Mouse (Mus musculus) left cerebral cortex, adult 9 months (tissue): ENCODE results near the gene Rab27a.
"Not testable (repeated sequence)": the region's sequence is repeated elsewhere in the genome, so short reads cannot be mapped to it uniquely, and the experiment has no call there.

Experiments
- DNase-seq, 2 experiments: peaks; one replicate each; pipeline ENCODE4 v3.0.0; 2022; ENCODE audit warnings: low spot score in 2 of 2

Gene Rab27a

DNA sequence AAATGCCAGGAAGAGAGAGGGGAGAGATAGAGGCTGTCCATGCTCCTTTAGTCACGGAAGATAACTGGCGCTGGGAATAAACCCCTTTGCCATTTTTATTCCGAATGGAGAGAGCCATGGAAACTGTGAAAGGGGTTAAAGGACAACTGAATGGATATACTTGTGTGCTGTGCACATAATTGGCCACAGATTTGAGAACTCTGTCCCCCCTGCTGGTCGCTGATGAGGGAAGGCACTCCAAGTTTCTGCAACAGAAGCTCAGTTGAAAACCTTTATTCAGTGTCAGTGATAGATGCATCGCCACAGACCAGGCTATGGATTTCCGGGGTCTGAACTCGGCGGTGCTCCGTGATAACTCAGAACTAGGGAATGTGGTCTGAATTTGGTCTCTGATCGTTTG is 45.5 kb downstream of the Rab27a start:
- no peak for DNase-seq

- peak in 1 of 2 experiments; percentile 58 for DNase-seq
Measured at GRCm38 (mm10) chr9:73091747-73092146, 47.1 kb downstream of the Rab27a start.

GRCm38 (mm10) chr9:73094580-73094979 is 49.9 kb downstream of the Rab27a start:
- DNase-seq = no peak

GRCm38 (mm10) chr9:73097898-73098297 is 53.2 kb downstream of the Rab27a start:
- DNase-seq = no peak

DNA sequence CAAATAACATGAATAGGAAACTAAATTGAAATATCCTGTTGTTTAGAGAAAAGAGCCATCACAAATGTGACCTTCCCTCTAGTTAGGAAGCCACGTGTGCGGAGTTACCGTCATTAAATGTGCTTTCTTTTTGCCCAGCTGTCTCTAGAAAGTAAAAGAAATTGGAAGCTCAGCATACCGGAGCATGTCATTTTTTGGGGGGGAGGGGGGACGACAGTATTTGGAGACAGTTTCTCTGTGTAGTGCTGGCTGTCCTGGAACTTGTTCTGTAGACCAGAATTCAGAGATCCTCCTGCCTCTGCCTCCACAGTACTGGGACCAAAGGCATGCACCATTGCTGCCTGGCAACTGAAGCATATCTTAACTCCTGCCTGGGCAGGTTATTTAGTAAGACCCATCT is 56.9 kb downstream of the Rab27a start, which contains the start of gene Khdc3:
Gene Khdc3, plus strand, starts transcription at position 301 of the 400 bp plus-strand sequence.
- no peak for DNase-seq

- no peak for DNase-seq
Measured at GRCm38 (mm10) chr9:73102181-73102580, 57.5 kb downstream of the Rab27a start, which contains the start of gene Gm20509. TSS of gene Gm20509 (plus strand) at chr9:73102470.

- no peak for DNase-seq
Measured at GRCm38 (mm10) chr9:73103159-73103879, 58.7 kb downstream of the Rab27a start.

DNA sequence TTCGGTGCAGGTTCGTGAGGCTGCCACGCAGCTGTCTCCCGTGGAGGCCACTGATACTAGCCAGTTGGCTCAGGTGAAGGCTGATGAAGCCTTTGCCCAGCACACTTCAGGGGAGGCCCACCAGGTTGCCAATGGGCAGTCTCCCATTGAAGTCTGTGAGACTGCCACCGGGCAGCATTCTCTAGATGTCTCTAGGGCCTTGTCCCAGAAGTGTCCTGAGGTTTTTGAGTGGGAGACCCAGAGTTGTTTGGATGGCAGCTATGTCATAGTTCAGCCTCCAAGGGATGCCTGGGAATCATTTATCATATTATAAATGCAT is 59.2 kb downstream of the Rab27a start:
- no peak for DNase-seq

DNA sequence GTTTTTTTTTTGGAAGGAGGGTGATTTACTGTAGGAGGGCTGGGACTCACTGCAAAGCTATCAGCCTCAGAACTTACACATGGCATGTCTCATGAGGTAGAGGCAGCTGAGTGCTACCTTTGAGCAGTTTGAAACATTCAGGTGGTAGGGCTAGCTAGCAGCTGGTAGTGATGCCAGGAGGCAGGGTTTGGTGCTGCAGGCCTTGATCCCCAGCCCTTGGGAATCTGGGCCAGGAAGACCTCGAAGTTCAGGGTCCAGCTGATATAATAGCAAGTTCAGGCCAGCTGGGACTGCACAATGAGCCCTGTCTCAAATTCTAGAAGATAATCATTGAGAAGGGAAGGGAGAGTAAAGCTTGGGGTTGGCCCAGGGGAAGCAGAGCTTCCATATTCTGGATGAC is 60.5 kb downstream of the Rab27a start:
- no peak for DNase-seq

- DNase-seq = no peak
Measured at GRCm38 (mm10) chr9:73105771-73106170, 61.1 kb downstream of the Rab27a start.

DNA sequence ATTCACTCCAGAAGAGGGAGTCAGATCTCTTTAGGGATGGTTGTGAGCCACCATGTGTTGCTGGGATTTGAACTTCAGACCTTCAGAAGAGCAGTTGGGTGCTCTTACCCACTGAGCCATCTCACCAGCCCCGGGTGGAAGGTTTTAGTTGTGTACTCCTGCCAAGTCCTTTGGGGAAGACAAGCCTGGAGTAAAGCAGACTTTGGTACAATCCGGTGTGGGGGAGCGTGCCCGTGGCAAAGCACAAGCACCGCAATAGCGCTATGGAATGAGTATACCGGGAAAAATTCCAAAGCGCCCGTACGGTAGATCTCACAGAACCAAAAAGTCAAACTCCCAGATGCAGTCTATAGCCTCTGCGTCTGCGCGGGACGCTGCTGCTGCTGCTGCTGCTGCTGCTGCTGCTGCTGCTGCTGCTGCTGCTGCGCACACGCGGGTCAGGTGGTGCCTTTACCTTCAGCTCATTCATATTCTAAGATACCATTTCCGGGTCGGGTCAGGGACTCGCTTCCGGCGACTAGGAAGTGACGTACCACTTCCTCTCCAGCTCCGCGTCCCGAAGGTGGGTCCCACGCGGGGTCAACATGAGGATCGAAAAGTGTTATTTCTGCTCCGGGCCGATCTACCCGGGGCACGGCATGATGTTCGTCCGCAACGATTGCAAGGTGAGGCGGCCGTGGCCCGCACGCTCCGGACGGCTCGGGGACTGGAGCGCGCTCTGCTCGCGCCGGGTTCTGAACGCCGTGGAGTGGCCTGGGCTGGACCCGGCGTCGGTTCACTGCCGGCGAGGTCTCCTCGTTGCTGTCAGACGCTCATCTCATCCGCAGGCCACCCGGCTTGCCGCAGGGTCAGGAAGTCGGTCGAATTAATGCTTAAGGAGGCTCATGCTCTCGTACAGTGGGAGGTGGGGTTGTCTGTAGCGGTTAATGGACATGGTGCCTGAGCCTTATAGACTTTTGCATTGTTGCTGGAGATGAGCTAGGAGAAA is 68.6 kb downstream of the Rab27a start, which contains the start of gene Rsl24d1:
Gene Rsl24d1, plus strand, starts transcription at position 508 of the 988 bp plus-strand sequence.
- peak; percentile 89 to 93 for DNase-seq

- not testable (repeated sequence) for DNase-seq
Measured at GRCm38 (mm10) chr9:73116704-73117103, 72.0 kb downstream of the Rab27a start.

GRCm38 (mm10) chr9:73118012-73118411 is 73.4 kb downstream of the Rab27a start:
- no peak for DNase-seq

GRCm38 (mm10) chr9:73121735-73122134 is 77.1 kb downstream of the Rab27a start:
- DNase-seq = peak in 1 of 2 experiments; percentile 26

- DNase-seq = no peak
Measured at GRCm38 (mm10) chr9:73125043-73125570, 80.5 kb downstream of the Rab27a start.

DNA sequence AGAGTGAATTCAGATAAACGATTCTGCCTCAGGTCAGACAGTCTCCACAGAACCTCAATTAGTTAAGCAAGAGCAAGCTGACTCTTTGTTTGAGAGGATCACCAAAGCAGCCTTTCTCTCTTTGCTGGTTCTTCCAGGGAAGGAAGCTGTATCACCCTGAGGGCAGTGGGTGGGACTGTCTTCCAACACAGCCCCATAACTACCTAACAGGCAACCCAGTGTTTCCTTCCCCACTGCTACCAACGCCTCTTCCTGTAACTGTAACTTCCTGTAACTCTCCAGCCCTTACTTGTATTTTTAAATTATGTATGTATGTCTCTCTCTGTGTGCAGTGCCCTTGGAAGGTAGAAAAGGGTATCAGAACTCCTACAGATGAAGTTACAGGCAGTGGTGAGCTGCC is 82.8 kb downstream of the Rab27a start:
- no peak for DNase-seq

DNA sequence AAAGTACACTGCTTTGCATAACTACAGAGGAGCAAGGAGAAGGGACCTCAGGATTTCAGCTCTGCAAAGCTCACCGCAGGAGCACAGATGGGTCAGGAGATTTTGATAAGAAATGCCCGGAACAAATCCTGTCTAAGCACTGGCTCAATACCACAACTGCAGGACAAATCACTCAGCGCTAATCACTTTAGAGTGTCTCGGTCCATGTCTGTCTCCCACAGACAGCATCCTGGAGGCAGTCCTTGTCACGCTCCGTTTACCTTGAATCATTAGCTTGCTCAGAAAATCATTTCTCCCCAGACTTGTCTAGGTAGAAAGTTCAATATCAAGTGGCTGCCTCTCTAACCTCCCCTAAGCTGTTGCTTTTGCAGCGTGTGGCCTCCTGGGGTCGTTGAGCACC is 85.2 kb downstream of the Rab27a start:
- DNase-seq = no peak

DNA sequence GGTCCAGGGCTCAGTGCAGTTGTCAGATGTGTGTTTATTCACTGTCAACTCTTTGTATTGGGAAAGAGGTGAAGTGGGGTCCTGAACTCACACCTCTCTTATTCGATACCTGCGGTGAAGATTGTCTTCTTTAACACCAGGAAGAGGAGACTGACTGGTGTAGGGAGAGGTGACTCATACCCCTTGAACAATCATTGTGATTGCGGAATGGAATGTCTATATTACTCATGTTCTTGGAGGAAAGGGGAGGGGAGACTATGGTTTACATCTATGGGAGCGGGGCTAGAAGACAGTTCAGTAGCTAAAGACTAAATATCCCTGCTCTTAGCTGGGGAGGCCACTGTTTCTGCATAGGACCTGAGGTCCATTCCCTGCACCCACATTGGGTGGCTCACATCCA is 85.9 kb downstream of the Rab27a start:
- no peak for DNase-seq

GRCm38 (mm10) chr9:73137341-73137886 is 92.8 kb downstream of the Rab27a start:
- DNase-seq = no peak
